Mouse (Mus musculus) ES-Bruce4 (cell line): Measurements from ENCODE around the gene Fmo2.

Source experiments
- CTCF ChIP-seq: IDR thresholded peaks from one replicate; pipeline ENCODE4 v1.8.1; 2011; ENCODE audit warnings: low read depth, low read length
- EP300 ChIP-seq: IDR thresholded peaks from 2 replicates; pipeline ENCODE4 v1.6.1; 2011; ENCODE audit warnings: low read depth, low read length; ENCODE audit not compliant: insufficient read depth
- POLR2A ChIP-seq: IDR thresholded peaks from one replicate; pipeline ENCODE4 v1.8.1; 2011; ENCODE audit warnings: low read length; ENCODE audit not compliant: insufficient read depth

DNA sequence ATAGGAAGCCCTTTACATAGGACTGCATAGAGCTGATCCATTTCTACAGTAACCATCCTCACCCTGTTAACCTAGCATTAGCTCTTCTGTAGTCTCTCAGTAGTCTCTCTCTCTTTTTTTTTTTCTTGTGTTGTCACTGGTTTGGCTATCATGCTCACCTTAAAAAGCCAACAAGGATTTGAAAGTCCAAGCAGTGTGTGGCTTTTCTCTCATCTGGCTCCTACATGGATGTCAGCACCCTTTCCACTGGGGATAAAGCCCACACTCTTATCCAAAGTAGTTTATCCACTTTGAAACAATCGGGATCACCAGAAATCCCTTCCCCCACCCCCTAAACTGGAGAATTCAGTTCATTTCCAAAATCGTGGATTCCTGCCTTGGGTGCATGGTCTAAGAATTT, 32.1 kb upstream of the Fmo2 start:
- TF ChIP-seq CTCF (no peak), POLR2A (no peak), EP300 (no peak)
